Mouse (Mus musculus) MN1 (cell line): ENCODE results near the gene Tekt1.
"Not testable (repeated sequence)": the region's sequence is repeated elsewhere in the genome, so short reads cannot be mapped to it uniquely, and the experiment has no call there.

Experiments used
- DNase-seq: peaks from one replicate; pipeline ENCODE4 v3.0.0-alpha.2; 2016; ENCODE audit warnings: low spot score

Tekt1 gene

GRCm38 (mm10) chr11:72389407-72390142, 27.3 kb upstream of the Tekt1 start:
- no peak for DNase-seq

- no peak for DNase-seq
These were observed 25.9 kb upstream of the Tekt1 start for GRCm38 (mm10) chr11:72388113-72388529.

GRCm38 (mm10) chr11:72379351-72379750, 17.1 kb upstream of the Tekt1 start:
- no peak for DNase-seq

- no peak for DNase-seq
These were observed 16.0 kb upstream of the Tekt1 start for GRCm38 (mm10) chr11:72378222-72378621.

GRCm38 (mm10) chr11:72376562-72376961, 14.3 kb upstream of the Tekt1 start:
- DNase-seq = no peak

GRCm38 (mm10) chr11:72369904-72370672, 7.8 kb upstream of the Tekt1 start:
- DNase-seq = no peak

GRCm38 (mm10) chr11:72367934-72368674, 5.9 kb upstream of the Tekt1 start:
- DNase-seq = no peak

- DNase-seq = no peak
These were observed 3.9 kb upstream of the Tekt1 start for GRCm38 (mm10) chr11:72366126-72366525.

GRCm38 (mm10) chr11:72364526-72364925, 2.3 kb upstream of the Tekt1 start:
- no peak for DNase-seq

- no peak for DNase-seq
These were observed 1.4 kb upstream of the Tekt1 start for GRCm38 (mm10) chr11:72363523-72364240.

GRCm38 (mm10) chr11:72361385-72362346, 576 bp downstream of the Tekt1 start:
- DNase-seq = no peak

- DNase-seq = peak; percentile 33
These were observed 7.1 kb downstream of the Tekt1 start for GRCm38 (mm10) chr11:72354971-72355728.

GRCm38 (mm10) chr11:72353186-72353585, 9.1 kb downstream of the Tekt1 start:
- no peak for DNase-seq

GRCm38 (mm10) chr11:72352272-72352671, 10.0 kb downstream of the Tekt1 start:
- no peak for DNase-seq

GRCm38 (mm10) chr11:72349652-72350051, 12.6 kb downstream of the Tekt1 start:
- no peak for DNase-seq

- DNase-seq = no peak
These were observed 13.2 kb downstream of the Tekt1 start for GRCm38 (mm10) chr11:72349016-72349415.

GRCm38 (mm10) chr11:72348563-72348962, 13.7 kb downstream of the Tekt1 start:
- no peak for DNase-seq

GRCm38 (mm10) chr11:72344486-72344885, 17.8 kb downstream of the Tekt1 start:
- DNase-seq = no peak

GRCm38 (mm10) chr11:72343904-72344303, 18.3 kb downstream of the Tekt1 start:
- peak; percentile 15 for DNase-seq

- DNase-seq = not testable (repeated sequence)
These were observed 19.0 kb downstream of the Tekt1 start for GRCm38 (mm10) chr11:72343238-72343625.
